Mouse (Mus musculus) adrenal gland, adult 2 months (tissue): ENCODE measurements around the gene Shisa5. TPM values are rescaled to one million over a fixed set of nuclear protein-coding genes. Genes with fewer than 3 reads are reported as not detected.

Experiments used
- DNase-seq: peaks from one replicate; pipeline ENCODE4 v3.0.0; 2021
- polyA plus RNA-seq: library from polyadenylated mRNA; depleted of rRNA; stranded (reverse); fragments of >200 nt; gene quantifications from 2 replicates; pipeline ENCODE4 v1.2.3, GENCODE M21; 2012
- total RNA-seq, 2 experiments: library from RNA; stranded (reverse); gene quantifications; 2 replicates each; pipeline ENCODE4 v1.2.3; 2021

Shisa5 gene
- total and polyA plus RNA-seq, 3 experiments: 143 to 732 (median 167) TPM

- DNase-seq: peak; percentile 17
Observed at GRCm38 (mm10) chr9:109092799-109093198, 54.4 kb downstream of the Shisa5 start.

DNA sequence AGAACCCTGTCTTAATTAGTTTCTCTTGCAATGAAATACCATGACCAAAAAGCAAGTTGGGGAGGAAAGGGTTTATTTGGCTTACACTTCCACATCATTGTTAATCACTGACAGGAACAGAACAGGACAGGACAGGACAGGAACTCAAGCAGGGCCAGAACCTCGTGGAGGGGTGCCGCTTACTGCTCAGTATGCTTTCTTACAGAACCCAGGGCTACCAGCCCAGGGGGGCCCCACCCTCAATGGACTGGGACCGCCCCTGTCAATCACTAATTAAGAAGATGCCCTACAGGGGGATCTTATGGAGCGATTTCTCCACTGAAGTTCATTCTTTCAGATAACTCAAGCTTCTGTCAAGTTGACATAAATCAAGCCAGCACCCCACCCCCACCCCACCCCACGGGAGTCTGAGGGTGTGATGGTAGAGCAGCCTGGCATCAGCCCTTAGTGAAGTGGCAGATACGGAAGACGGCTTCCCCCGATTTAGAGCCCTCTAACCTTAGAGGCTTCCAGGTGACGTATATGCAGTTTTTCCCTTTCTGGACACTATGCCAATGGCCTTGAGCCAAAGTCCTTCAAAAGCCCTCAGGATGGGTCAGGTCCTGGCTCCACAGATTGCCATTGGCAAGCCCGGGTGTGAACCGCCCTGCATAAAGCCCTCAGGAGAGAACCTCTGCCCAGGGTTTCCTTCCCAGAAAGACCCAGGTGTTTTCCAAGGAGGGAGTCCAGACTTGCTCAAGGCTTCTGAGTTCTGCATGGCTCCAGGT, 55.6 kb downstream of the Shisa5 start:
- peak; percentile 71 for DNase-seq

- DNase-seq: no peak
Observed at GRCm38 (mm10) chr9:109094553-109095136, 56.3 kb downstream of the Shisa5 start.

GRCm38 (mm10) chr9:109095137-109095982, 57.0 kb downstream of the Shisa5 start, which contains the start of gene Plxnb1:
Gene Plxnb1 (plus strand): TSS chr9:109095389.
- DNase-seq: peak; percentile 89

- peak; percentile 69 for DNase-seq
Observed at GRCm38 (mm10) chr9:109096251-109096661, 57.9 kb downstream of the Shisa5 start.

GRCm38 (mm10) chr9:109096856-109097255, 58.5 kb downstream of the Shisa5 start:
- DNase-seq: peak; percentile 60

DNA sequence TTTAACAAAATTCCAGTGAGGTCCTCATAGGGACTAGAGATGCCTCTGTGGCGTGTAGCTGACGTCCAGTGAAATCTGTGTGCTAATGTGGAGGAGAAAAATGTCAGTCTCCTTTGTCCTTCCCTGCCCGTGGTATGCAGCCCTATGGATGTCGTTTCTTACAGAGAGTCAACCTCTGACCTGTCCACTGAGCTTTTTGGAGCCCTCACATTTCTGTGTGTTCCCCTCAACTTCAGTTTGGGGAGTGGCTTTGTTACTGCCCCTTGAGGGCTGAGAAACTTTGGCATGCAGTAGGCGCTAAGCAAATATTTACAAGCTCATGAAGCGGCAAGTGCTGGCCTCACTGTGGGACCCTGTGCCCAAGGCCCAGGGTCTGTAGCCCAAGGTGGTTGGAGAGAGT, 58.9 kb downstream of the Shisa5 start:
- DNase-seq: peak; percentile 40

DNA sequence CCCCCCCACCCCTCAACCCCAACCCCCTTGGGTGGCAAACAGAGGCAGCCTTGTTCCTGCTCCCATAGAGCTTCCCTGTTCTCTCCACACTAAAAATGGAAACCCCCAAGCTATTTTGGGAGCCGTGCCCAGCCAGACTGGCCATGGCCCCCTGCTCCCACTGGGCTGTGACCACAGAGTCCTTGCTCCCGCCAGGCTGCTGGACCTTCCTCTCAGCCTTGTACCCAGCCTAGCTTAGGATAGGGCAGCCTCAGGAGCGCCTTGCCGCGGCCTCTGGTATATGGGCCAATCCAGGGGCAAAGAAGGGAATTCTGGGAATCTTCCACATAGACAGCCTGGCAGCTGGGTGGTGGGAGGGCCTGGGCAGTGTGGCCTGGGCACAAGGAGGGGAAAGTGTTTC, 59.5 kb downstream of the Shisa5 start:
- peak; percentile 86 for DNase-seq

DNA sequence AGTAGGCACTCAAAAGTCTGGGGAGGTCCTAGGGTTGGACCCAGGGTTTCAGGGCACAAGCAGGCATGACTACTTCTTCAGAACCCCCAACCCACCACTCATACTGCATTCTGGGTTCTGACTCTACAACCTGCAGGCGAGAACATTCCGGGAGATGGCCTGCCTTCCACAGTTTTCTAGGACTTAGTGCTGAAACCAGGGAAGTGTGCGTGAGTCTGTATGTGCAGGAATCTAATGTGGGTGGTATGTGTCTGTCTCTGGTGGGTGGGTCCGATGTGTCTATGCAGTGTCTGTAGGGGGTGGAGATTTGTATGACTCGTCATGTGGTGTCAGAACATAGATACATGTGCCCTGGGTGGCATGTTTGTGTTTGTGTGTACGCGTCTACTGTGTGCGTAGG, 60.0 kb downstream of the Shisa5 start:
- no peak for DNase-seq

GRCm38 (mm10) chr9:109098969-109099368, 60.6 kb downstream of the Shisa5 start:
- DNase-seq: peak; percentile 87

DNA sequence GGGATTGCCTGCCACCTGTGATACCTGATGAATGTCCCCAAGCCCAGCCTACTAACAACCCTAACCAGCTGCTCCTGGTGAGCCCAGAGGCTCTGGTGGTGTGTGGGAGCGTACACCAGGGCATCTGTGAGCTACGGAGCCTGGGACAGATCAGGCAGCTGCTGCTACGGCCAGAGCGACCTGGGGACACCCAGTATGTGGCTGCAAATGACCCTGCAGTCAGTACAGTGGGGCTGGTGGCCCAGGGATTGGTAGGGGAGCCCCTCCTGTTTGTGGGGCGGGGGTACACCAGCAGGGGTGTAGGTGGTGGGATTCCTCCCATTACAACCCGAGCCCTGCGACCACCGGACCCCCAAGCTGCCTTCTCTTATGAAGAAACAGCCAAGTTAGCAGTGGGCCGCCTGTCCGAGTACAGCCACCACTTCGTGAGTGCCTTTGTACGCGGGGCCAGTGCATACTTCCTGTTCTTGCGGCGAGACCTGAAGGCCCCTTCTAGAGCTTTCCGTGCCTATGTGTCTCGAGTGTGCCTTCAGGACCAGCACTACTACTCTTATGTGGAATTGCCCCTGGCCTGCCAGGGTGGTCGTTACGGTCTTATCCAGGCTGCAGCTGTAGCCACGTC, 62.1 kb downstream of the Shisa5 start:
- DNase-seq: no peak

DNA sequence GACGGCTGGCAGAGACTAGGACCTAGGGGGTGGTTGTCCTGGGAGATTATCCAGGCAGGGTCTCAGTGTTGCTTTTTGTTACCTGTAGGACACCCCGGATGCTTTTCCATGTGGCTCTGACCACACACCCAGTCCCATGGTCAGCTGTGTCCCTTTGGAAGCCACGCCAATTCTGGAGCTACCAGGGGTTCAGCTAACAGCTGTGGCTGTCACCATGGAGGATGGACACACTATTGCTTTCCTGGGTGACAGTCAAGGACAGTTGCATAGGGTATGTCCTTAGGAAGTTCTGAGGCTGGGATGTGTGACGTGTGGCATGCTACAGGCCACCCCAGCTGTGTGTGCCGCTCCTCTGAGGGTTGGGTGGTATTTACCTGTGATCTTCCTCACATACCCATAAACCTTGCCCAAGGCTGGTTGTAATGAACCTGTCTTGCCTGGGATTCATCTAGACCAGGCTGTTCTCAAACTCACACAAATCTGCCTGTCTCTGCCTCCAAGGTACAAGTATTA, 63.6 kb downstream of the Shisa5 start:
- DNase-seq: peak; percentile 59

- peak; percentile 65 for DNase-seq
Observed at GRCm38 (mm10) chr9:109102541-109102940, 64.2 kb downstream of the Shisa5 start.

DNA sequence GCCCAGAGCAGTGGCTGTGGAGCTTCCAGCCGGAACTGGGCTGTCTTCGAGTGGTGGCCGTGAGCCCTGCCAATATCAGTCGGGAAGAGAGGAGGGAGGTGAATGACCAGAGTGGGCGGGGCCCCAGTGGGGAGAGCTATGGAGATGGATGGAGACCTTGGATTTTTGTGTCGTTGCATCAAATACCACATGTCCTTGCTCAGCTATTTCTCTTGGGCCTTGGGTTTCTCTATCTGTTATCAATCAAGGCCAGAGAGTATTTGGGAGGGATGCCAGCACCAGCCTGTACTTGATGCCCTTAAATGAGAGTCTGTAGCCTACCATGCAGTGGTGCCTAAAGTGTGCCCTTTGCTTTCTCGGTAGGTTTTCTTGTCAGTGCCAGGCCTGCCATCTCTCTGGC, 64.9 kb downstream of the Shisa5 start:
- DNase-seq: peak; percentile 96

DNA sequence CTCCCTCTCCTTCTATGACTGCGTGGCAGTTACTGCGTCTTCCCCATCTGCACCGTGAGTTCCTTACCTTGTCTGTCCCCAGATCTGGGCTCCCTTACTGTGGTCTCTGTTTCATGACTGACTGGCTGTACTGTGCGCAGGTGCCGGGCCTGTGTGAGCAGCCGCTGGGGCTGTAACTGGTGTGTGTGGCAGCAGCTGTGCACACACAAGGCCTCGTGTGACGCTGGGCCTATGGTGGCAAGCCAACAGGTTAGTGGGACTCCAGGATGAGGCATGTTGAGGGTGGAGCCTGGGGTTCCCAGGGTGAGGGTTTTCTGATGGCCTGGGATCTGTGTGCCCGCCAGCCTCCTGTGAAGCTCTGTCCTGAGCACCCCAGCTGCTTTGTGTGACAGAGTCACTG, 65.7 kb downstream of the Shisa5 start:
- peak; percentile 70 for DNase-seq

DNA sequence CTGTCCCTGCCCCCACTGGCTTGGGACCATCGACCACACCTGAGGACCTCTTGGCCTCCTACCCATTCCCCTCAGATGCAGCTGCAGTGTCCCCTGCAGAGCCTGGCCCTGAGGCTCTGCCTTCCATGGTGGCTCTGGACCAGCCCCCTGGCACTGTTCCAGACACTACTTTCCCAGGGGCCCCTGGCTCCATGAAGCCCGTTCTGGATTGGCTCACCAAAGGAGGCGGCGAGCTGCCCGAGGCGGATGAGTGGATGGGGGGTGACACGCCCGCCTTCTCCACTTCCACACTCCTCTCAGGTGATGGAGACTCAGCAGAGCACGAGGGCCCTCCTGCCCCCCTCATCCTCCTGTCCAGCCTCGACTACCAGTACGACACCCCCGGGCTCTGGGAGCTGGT, 66.6 kb downstream of the Shisa5 start:
- peak; percentile 87 for DNase-seq

GRCm38 (mm10) chr9:109105648-109106047, 67.3 kb downstream of the Shisa5 start:
- DNase-seq: no peak

DNA sequence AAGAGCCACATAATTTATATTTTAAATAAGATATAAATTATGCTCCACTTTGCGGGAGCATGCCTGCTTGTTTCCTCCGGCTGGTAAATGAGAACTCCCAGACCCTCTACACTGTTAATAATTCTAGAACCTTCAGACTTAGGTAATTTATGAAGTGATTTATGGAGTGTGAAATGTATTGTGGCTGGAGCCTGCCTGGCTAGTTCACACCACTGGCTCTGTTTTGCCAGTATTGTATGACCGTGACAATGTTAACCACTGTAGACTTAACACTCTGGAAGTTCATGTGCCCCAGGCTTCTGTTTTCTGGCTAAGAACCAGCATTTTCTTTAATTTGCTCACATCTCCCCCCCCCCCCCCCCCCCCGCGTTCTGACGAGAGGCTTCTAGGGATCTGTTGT, 69.0 kb downstream of the Shisa5 start:
- DNase-seq: no peak
